Mouse (Mus musculus) yolk sac, embryonic 10.5 days (tissue): ENCODE data around the gene Esrrg.

Experiments
- DNase-seq: peaks from one replicate; pipeline ENCODE4 v3.0.0-alpha.2; 2017; ENCODE audit warnings: low spot score

Gene Esrrg

DNA sequence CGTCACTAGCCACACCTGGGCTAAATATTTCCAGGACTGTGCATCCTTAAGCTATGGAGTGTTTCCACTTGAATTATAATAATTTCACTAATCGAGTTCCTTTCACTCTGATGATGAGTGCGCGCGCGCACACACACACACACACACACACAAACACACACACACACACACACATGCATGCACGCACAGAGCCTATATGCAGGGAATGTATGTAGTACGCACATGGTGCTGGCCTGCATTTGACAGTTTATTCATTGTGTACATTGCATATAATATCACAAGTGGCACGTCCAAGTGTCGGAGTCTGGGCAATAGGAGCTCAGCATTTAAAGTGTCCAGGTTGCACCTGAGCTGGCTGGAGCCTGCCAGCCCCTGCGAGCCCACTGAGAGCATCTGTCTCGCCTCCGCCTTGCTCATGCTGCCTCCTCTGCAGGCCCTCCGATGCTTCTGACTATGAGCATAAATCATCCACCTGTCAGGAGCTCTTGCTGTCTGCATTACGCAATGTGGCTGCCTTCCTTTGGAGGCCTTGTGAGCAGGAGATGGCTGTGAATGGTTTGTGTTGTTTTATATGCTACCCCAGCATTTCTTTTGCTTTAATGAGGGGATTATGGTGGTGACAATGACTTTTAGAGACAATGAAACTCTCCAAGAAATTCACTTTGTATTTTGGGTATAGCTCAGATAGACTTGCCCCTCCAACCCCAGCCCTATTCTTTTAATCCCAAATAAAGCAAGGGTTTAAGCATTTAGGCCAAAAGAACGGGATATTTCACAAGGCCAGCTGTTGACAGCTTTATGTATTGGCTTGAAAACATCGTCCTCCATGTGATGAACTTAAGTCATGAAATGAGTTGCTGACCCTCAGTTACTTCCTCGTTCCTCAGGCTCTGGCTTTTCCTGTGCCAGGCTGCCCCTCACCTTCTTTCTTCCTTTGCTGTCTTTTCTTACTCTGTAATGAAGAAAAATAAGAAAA is 474.4 kb downstream of the Esrrg start:
- no peak for DNase-seq

DNA sequence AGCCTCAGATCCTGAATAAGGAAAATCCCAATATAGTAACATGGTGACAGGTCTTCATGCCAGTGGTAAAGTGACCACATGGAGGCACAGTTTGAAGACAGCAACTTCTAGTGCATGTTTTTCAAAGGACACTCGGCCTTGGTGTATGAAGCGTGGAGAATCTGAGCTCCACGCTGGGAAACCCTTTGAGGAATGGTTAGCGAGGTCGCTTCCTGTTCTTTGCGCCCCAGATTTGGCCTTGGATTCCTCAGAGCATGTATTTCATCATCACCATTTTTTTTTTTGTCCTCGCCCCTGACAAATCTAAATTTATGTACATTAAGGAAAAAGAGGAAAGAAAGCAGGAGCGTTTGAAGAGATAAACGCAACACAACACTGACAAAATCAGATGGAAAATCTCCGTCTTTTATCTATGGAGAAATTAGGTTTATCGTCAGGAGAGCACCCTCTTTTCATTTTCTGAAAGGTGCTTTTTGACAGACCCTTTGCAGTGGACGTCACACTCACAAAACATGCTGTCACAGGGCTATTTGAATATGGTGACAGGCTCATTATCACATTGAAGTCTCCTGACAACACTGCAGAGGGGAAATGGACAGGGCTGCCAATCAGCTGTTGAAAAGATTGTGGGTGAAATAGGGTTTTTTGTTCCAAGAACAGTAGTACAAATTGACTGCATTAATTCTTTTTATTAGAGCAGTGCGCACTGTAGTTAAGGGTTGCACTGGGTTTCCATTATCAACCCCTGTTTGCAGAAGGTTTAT is 476.7 kb downstream of the Esrrg start:
- DNase-seq = no peak

DNA sequence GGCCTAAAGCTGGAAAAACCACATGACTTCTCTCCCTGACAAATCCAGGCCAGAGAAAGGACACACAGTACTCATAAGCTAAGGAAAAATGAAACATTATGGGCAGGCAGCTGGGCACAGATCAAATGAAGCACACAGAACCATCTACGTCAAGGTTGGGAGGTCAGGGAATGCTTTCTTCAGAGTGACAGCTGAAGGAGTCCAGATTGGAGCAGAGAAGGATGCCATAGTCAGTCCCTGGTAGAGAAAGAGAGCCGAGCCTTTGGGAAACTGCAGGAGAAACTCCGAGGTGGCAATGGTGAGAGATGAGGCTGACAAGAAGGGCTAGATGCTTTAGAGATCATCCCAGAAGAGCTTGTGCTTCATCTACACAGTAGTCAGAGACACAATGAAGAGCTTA is 485.1 kb downstream of the Esrrg start:
- no peak for DNase-seq

DNA sequence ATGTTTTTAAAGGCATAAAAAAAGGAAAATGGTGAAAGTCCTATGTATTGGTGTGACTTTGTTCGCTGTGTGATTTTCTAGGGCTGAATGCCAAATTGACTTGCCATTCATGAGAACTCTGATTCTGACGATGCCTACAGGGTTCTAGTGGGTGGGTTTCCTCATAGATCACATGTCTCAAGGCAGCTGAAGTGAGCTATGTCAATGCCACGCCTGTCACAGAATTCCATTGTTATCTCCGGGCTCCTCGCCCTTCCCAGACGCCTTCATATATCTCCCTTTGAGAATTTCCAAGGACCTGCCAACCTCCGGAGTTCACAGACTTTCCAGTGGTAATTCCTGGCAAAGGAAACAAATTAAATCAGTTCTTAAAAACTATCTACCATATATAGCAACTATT is 493.2 kb downstream of the Esrrg start:
- DNase-seq = no peak

DNA sequence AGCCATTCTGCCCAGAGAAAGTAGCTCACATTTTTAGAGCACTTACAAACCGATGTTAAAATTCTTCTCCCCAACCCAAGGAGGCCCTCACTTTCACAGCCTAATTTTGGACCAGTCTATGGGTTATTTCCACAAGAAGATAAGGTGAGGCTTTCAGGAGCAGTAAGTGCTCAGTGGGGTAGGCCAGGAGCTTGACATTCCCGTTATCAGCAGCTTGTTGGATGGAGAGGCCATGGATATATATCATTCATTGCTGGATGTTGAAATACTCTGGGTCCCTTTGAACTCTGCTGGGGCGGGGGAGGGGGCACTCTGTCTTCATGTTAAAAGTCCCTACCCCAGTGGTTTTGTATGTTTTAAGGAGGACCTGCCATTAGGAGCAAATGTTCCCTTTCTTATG is 494.6 kb downstream of the Esrrg start:
- no peak for DNase-seq

DNA sequence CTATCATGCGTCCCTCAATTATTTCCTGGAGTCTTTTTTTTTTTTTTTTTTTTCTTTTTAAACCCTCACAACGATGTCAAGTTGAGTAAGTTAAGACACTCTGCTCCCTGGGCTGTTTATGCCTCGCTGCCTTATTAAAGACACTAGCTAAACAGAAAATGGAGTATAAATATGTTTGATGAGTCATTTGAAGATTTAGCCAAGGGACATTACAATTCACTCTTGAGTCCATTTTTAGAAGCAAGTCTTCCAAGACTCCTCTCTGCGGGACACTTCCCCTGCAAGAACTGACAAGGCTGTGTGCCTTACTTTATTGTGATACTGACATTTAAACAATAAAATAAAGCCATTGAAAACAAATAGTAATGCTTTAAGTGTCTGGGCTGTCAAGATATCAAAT is 496.9 kb downstream of the Esrrg start:
- no peak for DNase-seq

DNA sequence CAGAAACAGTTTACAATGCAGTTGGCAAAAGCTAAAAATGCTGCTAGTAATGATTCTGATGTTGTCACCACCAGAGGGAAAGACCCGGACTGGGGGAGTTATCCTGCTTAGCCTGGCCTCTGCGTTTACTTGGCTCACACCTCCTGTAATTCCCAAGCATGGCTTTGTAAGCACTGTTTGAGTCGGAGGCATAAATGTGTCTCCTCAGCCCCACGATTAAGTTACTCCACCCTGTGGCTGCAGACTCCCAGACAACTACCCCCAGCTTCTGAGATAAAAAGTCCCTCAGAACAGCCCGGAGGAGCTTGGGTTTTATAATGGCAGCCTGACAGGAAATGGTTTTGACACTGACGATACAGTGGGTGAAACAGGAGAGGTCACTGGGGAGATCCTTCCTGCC is 499.4 kb downstream of the Esrrg start:
- peak; percentile 3 for DNase-seq

DNA sequence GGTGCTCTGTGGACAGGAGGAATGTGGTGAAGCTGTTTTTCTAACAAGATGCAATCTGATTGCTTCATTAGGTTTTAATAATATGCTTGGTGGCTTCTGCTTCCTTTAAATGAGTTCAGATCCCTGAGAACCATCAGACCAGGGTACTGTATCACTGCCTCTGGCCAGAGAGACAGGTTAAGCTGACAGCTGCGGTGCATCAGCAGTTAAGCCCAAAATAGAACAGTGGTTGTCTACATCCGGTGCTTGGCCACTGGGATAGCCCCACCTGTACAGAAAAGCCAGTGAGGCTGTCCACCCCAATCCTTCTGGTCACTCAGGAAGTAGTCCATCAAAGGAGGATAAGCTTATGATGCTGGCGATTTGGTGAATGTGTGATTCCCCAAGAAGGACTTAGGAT is 503.0 kb downstream of the Esrrg start:
- DNase-seq = no peak

DNA sequence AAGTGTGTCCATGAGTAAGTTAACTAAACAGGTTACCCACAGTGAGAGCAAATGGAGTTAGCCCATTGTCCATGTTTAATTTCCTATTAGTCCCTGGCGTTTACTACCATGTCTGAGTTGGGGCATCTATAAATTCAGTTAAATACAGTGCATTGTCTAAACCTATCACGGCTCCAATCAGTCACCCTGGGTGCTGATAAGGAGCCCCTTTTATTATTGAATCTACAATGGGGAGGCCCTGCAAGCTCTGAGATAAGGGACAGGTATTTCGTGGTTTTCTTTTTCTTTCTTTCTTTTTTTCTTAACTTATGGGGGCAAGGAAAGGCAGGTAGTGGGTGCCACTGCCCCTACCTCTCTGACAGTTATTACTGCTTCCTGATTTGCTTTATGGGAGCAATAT is 504.6 kb downstream of the Esrrg start:
- no peak for DNase-seq

DNA sequence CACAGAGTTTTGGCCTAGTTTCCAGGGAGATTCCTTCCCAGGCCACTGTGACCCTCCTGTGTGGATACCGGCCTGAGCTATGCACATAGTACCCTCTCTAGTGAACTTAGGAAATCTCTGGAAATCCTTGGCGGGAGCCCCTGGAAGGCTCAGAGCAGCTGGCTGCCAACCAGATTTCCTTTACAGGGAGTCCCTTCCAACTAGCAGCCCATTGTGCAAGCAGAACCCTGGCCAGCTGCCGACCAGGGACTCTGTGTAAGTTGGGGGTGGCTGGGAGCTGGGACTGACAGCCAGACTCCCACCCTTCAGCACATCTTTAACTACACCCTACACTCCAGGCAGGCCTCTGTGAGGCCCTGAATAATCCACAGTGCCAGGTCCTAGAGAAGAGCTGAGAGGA is 509.5 kb downstream of the Esrrg start:
- no peak for DNase-seq

DNA sequence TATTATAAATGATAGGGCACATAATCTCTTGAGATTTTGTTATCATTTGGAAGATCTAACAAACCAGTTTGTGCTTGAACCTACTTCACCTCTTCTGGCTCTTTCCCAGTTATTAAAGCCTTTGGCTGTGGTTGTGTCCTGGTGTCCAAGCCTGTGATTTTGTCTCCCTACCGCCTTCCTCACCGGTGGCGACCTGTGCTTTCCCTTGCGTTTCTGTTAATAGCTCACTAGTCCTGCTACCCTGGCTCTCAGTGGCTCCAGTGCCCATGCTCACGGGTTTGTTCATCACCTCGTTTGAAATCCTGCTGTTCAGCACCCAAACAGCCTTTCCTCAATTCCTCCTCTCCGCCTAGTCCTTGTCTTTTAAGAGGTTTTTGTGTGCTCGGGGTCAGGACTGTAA is 511.2 kb downstream of the Esrrg start:
- DNase-seq = no peak

DNA sequence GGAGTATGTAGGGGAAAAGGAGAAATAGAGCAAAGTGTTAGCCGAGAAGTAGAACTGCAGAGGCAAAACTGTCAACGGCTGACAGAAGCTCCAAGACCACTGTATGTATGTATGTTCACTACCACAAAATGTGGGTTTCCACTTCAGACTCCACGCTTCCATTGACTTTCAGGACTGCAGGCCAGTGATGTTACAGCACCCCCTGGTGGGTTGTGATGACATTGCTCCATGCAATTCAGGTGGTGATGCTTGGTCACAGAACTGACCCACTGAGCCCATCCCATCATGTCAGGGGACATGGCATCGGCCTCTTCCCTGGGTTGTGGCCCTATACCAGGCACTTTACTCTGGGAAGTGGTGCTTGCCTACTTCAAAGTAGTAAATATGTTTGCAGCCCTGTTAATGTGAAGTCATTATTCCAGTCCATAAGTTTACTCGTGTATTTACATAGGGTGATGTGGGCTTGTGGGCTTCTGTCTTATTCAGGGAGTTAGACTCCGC is 517.0 kb downstream of the Esrrg start:
- no peak for DNase-seq

DNA sequence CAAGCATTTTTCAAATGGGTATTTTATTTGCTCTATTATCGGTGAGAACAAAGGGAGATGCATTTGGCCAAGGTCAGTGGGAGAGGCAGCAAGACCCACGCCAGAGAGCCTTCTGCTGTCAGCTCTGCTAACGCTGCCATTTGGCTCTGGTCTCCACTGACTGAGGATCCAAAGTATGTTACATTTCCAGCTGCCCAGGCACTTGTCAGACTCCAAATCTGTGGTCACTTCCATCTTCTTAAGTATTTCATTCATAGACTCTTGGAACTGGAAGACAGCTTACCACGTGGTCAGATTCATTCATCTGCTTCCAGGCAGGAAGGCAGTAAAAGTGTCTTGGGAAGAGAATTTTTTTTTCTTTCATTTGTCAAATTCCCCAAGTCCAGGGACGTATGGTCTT is 527.5 kb downstream of the Esrrg start:
- DNase-seq = no peak

DNA sequence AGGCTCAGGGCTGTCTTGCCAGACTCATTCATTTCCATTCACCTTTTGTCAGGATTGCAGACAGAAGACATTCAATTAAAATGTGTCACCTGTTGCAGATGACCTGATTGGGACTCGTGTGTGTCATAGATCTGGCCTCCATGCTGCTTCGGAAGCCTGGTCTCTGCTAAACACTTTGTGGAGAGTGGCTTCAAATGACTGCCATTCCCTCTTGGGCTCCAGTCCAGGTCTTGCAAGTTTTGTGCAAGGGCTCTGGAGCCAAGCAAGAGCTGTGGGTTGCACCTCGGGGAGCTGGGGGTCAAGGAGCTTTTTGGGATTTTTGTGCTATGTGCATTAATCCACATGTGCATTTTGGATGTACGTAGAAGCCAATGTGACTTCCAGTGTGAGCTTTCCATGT is 530.9 kb downstream of the Esrrg start:
- no peak for DNase-seq

DNA sequence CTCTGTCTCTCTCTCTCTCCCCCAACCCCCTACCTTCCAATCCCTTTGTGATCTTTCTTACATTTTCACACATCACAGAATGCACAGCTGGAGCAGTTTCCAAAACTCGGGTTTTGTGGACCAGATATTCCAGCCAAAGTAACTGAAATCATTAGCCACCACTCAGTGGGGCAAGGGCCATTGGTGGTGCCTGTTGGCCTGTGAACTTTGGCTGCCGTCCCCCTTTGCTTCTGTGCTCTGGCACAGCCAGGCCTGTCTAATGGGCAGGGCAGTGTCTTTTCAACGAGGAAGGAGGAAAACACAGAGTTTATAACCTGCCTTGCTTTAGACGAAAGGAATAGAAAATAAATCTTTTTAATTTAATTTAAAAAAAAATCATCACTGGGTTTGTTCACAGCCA is 531.6 kb downstream of the Esrrg start:
- no peak for DNase-seq

DNA sequence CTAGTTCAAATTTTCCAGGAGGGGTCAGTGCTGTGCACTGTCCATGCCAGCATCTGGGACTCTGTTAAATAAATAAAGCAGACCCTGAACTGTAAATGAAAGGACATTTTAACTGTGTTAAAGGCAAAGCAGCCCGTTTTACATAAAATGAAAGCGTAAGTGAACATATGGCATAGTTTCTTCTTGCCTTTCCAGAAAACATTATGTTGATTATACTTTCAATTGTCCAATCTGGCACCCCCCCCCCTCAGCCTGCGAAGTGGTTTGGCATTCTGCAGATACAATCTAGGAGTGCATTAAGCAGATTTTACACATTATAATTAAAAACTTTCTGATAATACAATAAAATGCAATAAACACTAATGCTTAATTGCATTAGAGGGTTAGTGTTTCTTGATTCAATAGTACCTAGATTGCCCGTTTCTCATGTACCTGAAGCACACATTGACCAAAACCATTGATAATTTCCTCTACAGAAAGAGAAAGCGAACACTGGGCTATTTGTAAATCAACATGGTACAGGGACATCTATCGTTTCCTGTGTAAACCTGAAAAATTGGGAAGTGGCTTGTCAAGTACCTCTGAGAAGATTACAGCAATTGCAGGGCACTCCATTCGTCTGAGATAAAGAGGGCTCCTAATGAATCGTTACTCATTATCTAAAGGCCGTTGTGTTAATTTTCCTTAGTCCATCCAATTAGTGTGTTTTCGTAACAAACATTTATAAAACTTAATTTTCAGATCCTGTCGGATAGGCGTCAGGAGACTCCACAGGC is 539.0 kb downstream of the Esrrg start:
- DNase-seq = no peak

DNA sequence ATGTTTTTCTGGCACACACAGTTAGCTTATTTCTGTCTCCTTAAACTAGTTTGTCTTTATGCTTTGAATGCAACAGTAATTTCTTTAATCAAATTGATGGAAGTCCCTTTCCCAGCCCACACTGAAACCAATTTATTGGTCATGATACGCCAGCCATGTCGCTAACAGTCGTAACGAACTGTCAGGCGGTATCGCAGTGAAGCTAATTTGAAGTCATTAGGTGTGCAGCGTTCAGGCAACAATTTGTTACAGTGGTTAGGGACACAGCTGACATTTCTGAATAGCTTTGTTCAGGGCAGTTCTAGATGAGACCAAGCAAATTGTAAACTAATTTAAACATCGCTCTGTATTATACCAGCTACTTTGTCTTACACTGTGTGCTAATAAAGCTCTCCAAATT is 542.5 kb downstream of the Esrrg start:
- DNase-seq = no peak

DNA sequence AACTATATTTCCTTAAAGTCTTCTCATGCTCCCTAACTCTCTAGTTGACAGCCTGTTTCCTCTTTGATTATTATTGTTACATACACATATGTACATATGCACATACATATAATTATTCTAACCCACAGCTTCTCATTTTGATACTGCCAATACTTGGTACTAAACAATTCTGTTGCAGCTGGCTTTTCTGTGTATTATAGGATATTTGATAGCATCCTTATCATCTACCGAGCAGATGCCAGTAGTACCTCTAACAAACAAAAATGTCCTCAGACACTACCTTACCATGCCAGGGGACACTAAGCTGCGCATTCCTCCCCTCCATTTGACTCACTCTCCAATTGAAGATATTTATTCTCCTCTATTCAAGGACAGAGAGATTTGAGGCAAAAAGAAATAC is 543.4 kb downstream of the Esrrg start:
- no peak for DNase-seq

DNA sequence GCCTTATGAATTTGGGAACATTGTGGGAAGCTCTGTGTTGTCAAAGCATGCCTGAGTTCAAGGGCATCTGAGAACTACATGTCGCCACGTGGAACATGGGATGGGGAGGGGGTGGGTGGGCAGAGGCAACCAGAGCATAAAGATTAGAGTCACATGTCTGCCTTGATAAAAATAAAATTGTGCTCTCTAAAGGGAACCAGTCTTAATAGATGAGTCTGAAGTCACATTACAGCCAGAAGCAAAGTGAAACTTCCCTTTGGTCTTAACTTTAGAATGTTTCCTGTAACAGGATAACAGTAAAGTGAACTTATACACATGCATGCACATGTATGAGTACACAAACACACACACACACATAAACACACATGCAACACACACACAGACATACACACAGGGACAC is 545.1 kb downstream of the Esrrg start:
- DNase-seq = no peak

DNA sequence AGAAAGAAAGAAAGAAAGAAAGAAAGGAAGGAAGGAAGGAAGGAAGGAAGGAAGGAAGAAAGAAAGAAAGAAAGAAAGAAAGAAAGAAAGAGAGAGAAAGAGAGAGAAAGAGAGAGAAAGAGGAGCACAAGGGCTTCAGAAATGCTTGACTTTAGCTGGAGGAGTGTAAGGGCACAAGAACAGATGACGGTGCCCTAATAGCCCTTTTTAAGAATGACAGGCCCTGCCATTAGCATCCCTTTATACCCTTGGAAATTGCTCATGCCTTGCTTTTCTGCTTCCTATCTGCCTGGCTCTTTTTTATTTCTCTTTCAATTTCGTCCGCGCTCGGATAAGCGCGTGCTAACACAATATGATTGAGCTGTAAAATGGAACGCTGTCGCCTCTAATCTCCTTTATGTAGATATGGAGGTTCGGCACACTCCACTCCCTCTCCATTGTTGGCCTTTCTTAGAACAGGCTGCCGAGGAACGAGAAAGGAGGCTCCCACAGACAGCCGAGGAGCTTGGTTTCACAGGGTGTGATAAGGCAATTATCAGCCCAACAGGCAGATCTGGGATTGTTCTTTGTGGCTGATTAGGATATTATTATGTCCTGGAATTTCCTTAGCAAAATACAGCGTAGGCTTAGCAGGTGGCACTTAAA is 546.0 kb downstream of the Esrrg start:
- no peak for DNase-seq

DNA sequence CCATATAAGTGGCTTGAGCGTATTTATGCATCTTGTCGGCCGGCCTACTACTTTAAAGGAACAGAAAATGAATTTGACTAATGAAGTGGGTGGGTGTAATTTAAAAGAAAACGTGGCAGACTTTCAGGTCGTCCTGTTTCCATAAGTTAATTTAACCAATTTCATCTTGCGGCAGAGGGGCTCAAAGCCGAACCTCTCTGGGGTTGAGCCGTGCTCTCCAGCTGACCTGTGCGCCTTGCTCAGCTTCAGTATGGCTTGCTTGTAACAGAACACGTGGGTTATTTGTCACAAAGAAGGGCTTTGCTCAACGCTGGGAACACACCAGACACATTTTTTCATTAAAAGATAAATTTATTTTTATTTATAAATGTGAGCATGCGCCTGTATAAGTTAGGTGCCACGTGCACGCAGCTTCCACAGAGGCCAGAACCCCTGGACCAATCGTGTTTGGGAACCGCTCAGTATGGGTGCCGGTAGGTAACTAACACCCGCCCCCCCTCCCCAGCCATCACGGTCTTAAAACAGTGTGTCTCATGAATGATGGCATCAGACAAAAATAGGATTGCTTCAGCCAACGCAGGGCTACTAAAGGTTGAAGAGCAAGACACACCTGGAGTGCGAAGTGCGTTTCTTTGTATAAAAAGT is 546.7 kb downstream of the Esrrg start:
- no peak for DNase-seq
